Mouse (Mus musculus) ES-E14 (cell line): ENCODE results near the gene Ppp1ca. TPM values are rescaled to one million over a fixed set of nuclear protein-coding genes. Genes with fewer than 3 reads are reported as not detected.

ENCODE experiments used
- DNase-seq: peaks from one replicate; pipeline ENCODE4 v3.0.0-alpha.2; 2013; ENCODE audit warnings: low read depth, low spot score
- H3K27ac ChIP-seq: 2 replicates; pipeline ENCODE4 v1.5.1; 2012; ENCODE audit warnings: low read depth, mild to moderate bottlenecking, low read length, moderate library complexity, mixed read lengths; ENCODE audit not compliant: poor library complexity, insufficient read depth, severe bottlenecking
- H3K36me3 ChIP-seq: 2 replicates; pipeline ENCODE4 v1.6.1; 2012; ENCODE audit warnings: mild to moderate bottlenecking, low read length, moderate library complexity, mixed read lengths; ENCODE audit not compliant: control insufficient read depth, poor library complexity, insufficient read depth, severe bottlenecking
- H3K4me1 ChIP-seq, 2 experiments: fragments of 150-350 bp in 1 of 2; sonication (generic) in 1 of 2; 2 replicates each; pipeline ENCODE4 v1.6.1; 2012; ENCODE audit warnings: low read length in 2 of 2, mild to moderate bottlenecking in 1 of 2, mixed read lengths in 1 of 2; ENCODE audit not compliant: control insufficient read depth in 2 of 2, insufficient read depth in 2 of 2, poor library complexity in 1 of 2
- H3K4me3 ChIP-seq, 2 experiments: fragments of 150-350 bp in 1 of 2; sonication (generic) in 1 of 2; 2 replicates each; pipeline ENCODE4 v1.5.1; 2012; ENCODE audit warnings: low read length in 2 of 2, low read depth in 1 of 2, mild to moderate bottlenecking in 1 of 2, mixed read lengths in 1 of 2; ENCODE audit not compliant: insufficient read depth in 1 of 2, poor library complexity in 1 of 2, severe bottlenecking in 1 of 2
- H3K9ac ChIP-seq: 2 replicates; pipeline ENCODE4 v1.6.1; 2012; ENCODE audit warnings: low read depth, mild to moderate bottlenecking, low read length, mixed read lengths; ENCODE audit not compliant: poor library complexity, insufficient read depth, severe bottlenecking
- H3K9me3 ChIP-seq: fragments of 150-350 bp; sonication (generic); 2 replicates; pipeline ENCODE4 v1.6.1; 2012; ENCODE audit warnings: low read depth, mild to moderate bottlenecking, low read length; ENCODE audit not compliant: control insufficient read depth, insufficient read depth
- CHD2 ChIP-seq: IDR thresholded peaks from 2 replicates; pipeline ENCODE4 v1.6.1; 2014; ENCODE audit warnings: mild to moderate bottlenecking, low read depth, low read length, inconsistent platforms
- HCFC1 ChIP-seq: IDR thresholded peaks from 2 replicates; pipeline ENCODE4 v1.6.1; 2012; ENCODE audit warnings: low read length, inconsistent platforms, borderline replicate concordance; ENCODE audit not compliant: insufficient read depth
- MAFK ChIP-seq: IDR thresholded peaks from 2 replicates; pipeline ENCODE4 v1.6.1; 2014; ENCODE audit warnings: mild to moderate bottlenecking, low read depth, low read length, inconsistent platforms; ENCODE audit not compliant: insufficient read depth
- ZC3H11A ChIP-seq: IDR thresholded peaks from 2 replicates; pipeline ENCODE4 v1.6.1; 2012; ENCODE audit warnings: low read depth, mild to moderate bottlenecking, inconsistent platforms, low read length, borderline replicate concordance
- ZNF384 ChIP-seq: IDR thresholded peaks from 2 replicates; pipeline ENCODE4 v1.6.1; 2012; ENCODE audit warnings: low read depth, low read length, inconsistent platforms
- in situ Hi-C, 2 experiments: fragments of 600-800 bp; cut with MboI; formaldehyde crosslinking; loops; one replicate each; pipeline ENCODE4 v1.15.1; 2025; ENCODE audit warnings: low sequenced_read_pairs in 2 of 2, inconsistent platforms in 1 of 2; ENCODE audit not compliant: unreplicated experiment in 2 of 2
- total RNA-seq: library from RNA; depleted of rRNA; stranded (reverse); fragments of 300-350 nt; gene quantifications from 2 replicates; pipeline ENCODE4 v1.2.3, GENCODE M21; 2012

The Ppp1ca gene
- total RNA-seq, 1 experiment, result 426 TPM

- H3K4me3 ChIP-seq, result no peak within 1 kb of the TSS
- H3K36me3 ChIP-seq, result peaks cover 31% of the 10 kb centered on the region
- DNase-seq, result no peak
- H3K4me1 ChIP-seq, result peaks cover 0 to 51% of the 10 kb centered on the region in 2 experiments; a peak in 3 of 4 replicates
- TF ChIP-seq ZC3H11A (no peak), MAFK (no peak), CHD2 (no peak), ZNF384 (no peak), HCFC1 (no peak)
- H3K9me3 ChIP-seq, result no peaks in the 10 kb centered on the region
- in situ Hi-C loops, result no loop called here
- peak within 1 kb of the TSS; percentile 4; the same call in 1 of the 2 replicates for H3K27ac ChIP-seq
- H3K9ac ChIP-seq, result peak within 1 kb of the TSS; percentile 25; the same call in 1 of the 2 replicates
Measured at GRCm38 (mm10) chr19:4153232-4153654, 38.6 kb upstream of the Ppp1ca start, which contains the start of gene Ptprcap. Ptprcap (plus strand) TSS chr19:4153604.

- Histone ChIP-seq H3K27ac (no peak overlapping the region), H3K4me1 (peaks cover 0 to 46% of the 10 kb centered on the region in 2 experiments; a peak in 3 of 4 replicates), H3K36me3 (peaks cover 40% of the 10 kb centered on the region)
Measured at GRCm38 (mm10) chr19:4154437-4155222, 37.2 kb upstream of the Ppp1ca start.

DNA sequence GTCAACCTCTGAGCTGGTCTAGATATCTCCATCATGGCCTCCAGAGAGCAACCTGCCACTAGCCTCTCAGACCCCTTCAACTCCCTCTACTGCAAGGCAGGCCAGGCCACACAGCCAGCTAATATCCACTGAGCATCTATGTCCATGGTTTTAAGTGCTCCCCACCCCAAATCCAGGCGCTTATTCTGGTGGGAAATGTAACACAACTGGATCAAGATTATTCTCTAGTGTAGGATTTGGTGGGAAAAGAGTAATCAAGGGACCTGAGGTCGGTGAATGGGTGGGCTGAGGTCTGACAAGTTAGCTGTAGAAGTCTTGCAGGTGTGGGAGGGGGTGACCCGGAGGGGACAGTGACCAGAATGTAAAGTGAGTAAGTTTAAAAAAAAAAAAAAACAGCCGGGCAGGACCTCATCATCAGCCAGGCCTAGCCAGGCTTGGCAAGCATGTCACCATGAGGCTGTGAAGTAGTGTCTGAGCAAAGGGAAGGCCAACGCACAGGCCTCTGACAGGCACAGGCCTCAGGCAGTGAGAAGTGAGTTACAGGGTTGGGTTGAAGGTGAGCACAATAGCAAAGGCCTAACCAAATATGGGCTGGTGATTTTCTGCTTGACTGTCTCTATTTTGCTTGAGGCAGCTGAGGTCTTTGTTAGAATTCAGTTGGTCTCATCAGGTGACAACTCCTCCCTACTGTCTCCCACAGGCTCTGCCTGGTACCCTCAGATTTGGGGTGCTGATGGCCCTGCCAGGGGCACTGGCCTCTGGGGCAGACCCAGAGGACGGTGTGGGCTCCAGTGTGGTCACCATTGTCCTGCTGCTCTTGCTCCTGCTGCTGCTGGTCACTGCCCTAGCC is 36.4 kb upstream of the Ppp1ca start:
- DNase-seq, result no peak
- Histone ChIP-seq H3K4me3 (peak overlapping the region; percentile 35 to 39; a peak in 3 of 4 replicates), H3K9ac (peak overlapping the region; percentile 31; the same call in 1 of the 2 replicates), H3K9me3 (no peaks in the 10 kb centered on the region), H3K27ac (no peak overlapping the region), H3K4me1 (peaks cover 0 to 38% of the 10 kb centered on the region in 2 experiments; a peak in 3 of 4 replicates), H3K36me3 (peaks cover 34% of the 10 kb centered on the region)
- in situ Hi-C loops, result no loop called here
- no peak for TF ChIP-seq HCFC1
- TF ChIP-seq ZNF384, result no peak
- TF ChIP-seq ZC3H11A, result no peak
- TF ChIP-seq CHD2, result no peak
- TF ChIP-seq MAFK, result no peak

More at GRCm38 (mm10) chr19:4154437-4155222, 37.2 kb upstream of the Ppp1ca start:
- no peak for DNase-seq
- Histone ChIP-seq H3K9ac (peak overlapping the region; percentile 21; the same call in 1 of the 2 replicates), H3K4me3 (no peak overlapping the region; a peak in 1 of 4 replicates), H3K9me3 (no peaks in the 10 kb centered on the region)
- in situ Hi-C loops, result no loop called here
- TF ChIP-seq CHD2 (no peak), HCFC1 (no peak), ZC3H11A (no peak), MAFK (no peak)

DNA sequence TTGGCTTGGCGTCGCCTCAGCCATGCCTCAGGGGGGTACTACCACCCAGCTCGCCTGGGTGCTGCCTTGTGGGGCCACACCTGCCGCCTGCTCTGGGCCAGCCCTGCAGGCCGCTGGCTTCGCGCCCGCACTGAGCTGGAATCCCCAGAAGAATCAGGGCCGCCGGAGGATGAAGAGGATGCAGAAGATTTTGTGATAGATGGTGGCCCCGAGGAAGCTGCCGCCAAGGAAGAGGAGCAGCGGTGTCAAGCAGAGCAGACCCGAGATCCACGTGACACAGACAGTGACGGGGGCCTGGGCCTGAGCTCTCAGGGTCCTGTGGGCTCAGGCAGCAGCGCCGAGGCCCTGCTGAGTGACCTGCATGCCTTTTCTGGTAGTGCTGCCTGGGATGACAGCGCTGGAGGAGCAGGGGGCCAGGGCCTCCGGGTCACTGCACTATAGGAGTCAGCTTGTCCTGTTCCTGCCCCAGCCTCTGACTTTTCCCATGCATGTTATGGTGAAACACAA is 35.7 kb upstream of the Ppp1ca start:
- Histone ChIP-seq H3K4me1 (peaks cover 0 to 36% of the 10 kb centered on the region in 2 experiments; a peak in 2 of 4 replicates), H3K9ac (peak overlapping the region; percentile 31; the same call in 1 of the 2 replicates), H3K27ac (no peak overlapping the region), H3K9me3 (no peaks in the 10 kb centered on the region), H3K36me3 (peaks cover 29% of the 10 kb centered on the region), H3K4me3 (peak overlapping the region; percentile 35 to 39; a peak in 2 of 4 replicates)
- in situ Hi-C loops, result no loop called here
- no peak for TF ChIP-seq CHD2
- no peak for TF ChIP-seq MAFK
- TF ChIP-seq HCFC1, result no peak
- TF ChIP-seq ZNF384, result no peak
- no peak for TF ChIP-seq ZC3H11A
- DNase-seq, result no peak
